Mouse (Mus musculus) megakaryocyte-erythroid progenitor cell, adult 5-6 weeks (primary cell): ENCODE measurements around the gene C1ql4. TPM values are rescaled to one million over a fixed set of nuclear protein-coding genes. Genes with fewer than 3 reads are reported as not detected.

ENCODE experiments used
- ATAC-seq: replicated peaks from 2 replicates; pipeline ENCODE4 v1.8.0; 2016; ENCODE audit warnings: mild to moderate bottlenecking, inconsistent platforms; ENCODE audit not compliant: severe bottlenecking, poor library complexity, low FRiP score, low TSS enrichment
- total RNA-seq, 2 experiments: library from RNA; stranded (forward) in 1 of 2; stranded (reverse) in 1 of 2; fragments of 200-1000, 215-1000 nt in 1 of 2; fragments of >200 nt in 1 of 2; fragmentation: Nextera tagmentation in 1 of 2; gene quantifications; 2 replicates each; pipeline ENCODE4 v1.2.3; 2014 to 2017

C1ql4 gene
- total RNA-seq, 2 experiments from 2014 or later: not detected

GRCm38 (mm10) chr15:99038797-99039196 is 48.8 kb downstream of the C1ql4 start:
- no peak for ATAC-seq

- no peak for ATAC-seq
Observed at GRCm38 (mm10) chr15:99038025-99038424, 49.6 kb downstream of the C1ql4 start.

GRCm38 (mm10) chr15:99036249-99036905 is 51.2 kb downstream of the C1ql4 start:
- no peak for ATAC-seq

GRCm38 (mm10) chr15:99035431-99035830 is 52.2 kb downstream of the C1ql4 start:
- ATAC-seq: no peak

Other genes with a start within 250 kb of the C1ql4 start
- 55.2 and 72.7 TPM in 2 replicates for gene Kmt2d, start 216.6 kb downstream of the C1ql4 start, total RNA-seq (2014; fragmentation: Nextera tagmentation)
- 27.5 and 31.8 TPM in 2 replicates for gene Kmt2d, start 216.6 kb downstream of the C1ql4 start, total RNA-seq (2017)
- gene Rhebl1, start 193.3 kb downstream of the C1ql4 start, total RNA-seq (2014; fragmentation: Nextera tagmentation): 17.4 and 25.2 TPM in 2 replicates
- gene Rhebl1, start 193.3 kb downstream of the C1ql4 start, total RNA-seq (2017): 4.3 and 9.4 TPM in 2 replicates
- not detected in 2 replicates for gene Dhh, start 189.3 kb downstream of the C1ql4 start, total RNA-seq (2014; fragmentation: Nextera tagmentation)
- gene Dhh, start 189.3 kb downstream of the C1ql4 start, total RNA-seq (2017): not detected in 2 replicates
- 8.7 and 14.5 TPM in 2 replicates for gene Lmbr1l, start 169.6 kb downstream of the C1ql4 start, total RNA-seq (2014; fragmentation: Nextera tagmentation)
- gene Lmbr1l, start 169.6 kb downstream of the C1ql4 start, total RNA-seq (2017): 5.7 and 12.0 TPM in 2 replicates
- 2,322 and 3,225 TPM in 2 replicates for gene Tuba1b, start 153.3 kb downstream of the C1ql4 start, total RNA-seq (2014; fragmentation: Nextera tagmentation)
- 801 and 969 TPM in 2 replicates for gene Tuba1b, start 153.3 kb downstream of the C1ql4 start, total RNA-seq (2017)
- not detected in 2 replicates for gene Gm49450, start 134.3 kb downstream of the C1ql4 start, total RNA-seq (2014; fragmentation: Nextera tagmentation)
- gene Gm49450, start 134.3 kb downstream of the C1ql4 start, total RNA-seq (2017): not detected in 2 replicates
- gene Tuba1a, start 134.1 kb downstream of the C1ql4 start, total RNA-seq (2014; fragmentation: Nextera tagmentation): 4.5 and 10.2 TPM in 2 replicates
- 9.7 and 16.0 TPM in 2 replicates for gene Tuba1a, start 134.1 kb downstream of the C1ql4 start, total RNA-seq (2017)
- 85.6 and 109 TPM in 2 replicates for gene Tuba1c, start 57.9 kb downstream of the C1ql4 start, total RNA-seq (2014; fragmentation: Nextera tagmentation)
- 34.5 and 41.4 TPM in 2 replicates for gene Tuba1c, start 57.9 kb downstream of the C1ql4 start, total RNA-seq (2017)
- gene Prph, start 32.6 kb downstream of the C1ql4 start, total RNA-seq (2014; fragmentation: Nextera tagmentation): not detected in 2 replicates
- gene Prph, start 32.6 kb downstream of the C1ql4 start, total RNA-seq (2017): not detected in 2 replicates
- 25.0 and 40.8 TPM in 2 replicates for gene Troap, start 13.2 kb downstream of the C1ql4 start, total RNA-seq (2014; fragmentation: Nextera tagmentation)
- 6.6 and 37.9 TPM in 2 replicates for gene Troap, start 13.2 kb downstream of the C1ql4 start, total RNA-seq (2017)
- not detected in 2 replicates for gene Dnajc22, start 5.4 kb upstream of the C1ql4 start, total RNA-seq (2014; fragmentation: Nextera tagmentation)
- not detected in 2 replicates for gene Dnajc22, start 5.4 kb upstream of the C1ql4 start, total RNA-seq (2017)
- not detected in 2 replicates for gene Spats2, start 38.1 kb upstream of the C1ql4 start, total RNA-seq (2014; fragmentation: Nextera tagmentation)
- gene Spats2, start 38.1 kb upstream of the C1ql4 start, total RNA-seq (2017): 0.61 TPM in 1 of 2 replicates, not detected in the other
- not detected in 2 replicates for gene Kcnh3, start 137.0 kb upstream of the C1ql4 start, total RNA-seq (2014; fragmentation: Nextera tagmentation)
- gene Kcnh3, start 137.0 kb upstream of the C1ql4 start, total RNA-seq (2017): not detected in 2 replicates
- 59.7 and 60.4 TPM in 2 replicates for gene Mcrs1, start 164.1 kb upstream of the C1ql4 start, total RNA-seq (2014; fragmentation: Nextera tagmentation)
- gene Mcrs1, start 164.1 kb upstream of the C1ql4 start, total RNA-seq (2017): 23.4 and 35.3 TPM in 2 replicates
- gene Prpf40b, start 207.3 kb upstream of the C1ql4 start, total RNA-seq (2014; fragmentation: Nextera tagmentation): 26.2 and 41.2 TPM in 2 replicates
- 1.4 and 3.5 TPM in 2 replicates for gene Prpf40b, start 207.3 kb upstream of the C1ql4 start, total RNA-seq (2017)
- gene Fam186b, start 208.1 kb upstream of the C1ql4 start, total RNA-seq (2014; fragmentation: Nextera tagmentation): not detected in 2 replicates
- not detected in 2 replicates for gene Fam186b, start 208.1 kb upstream of the C1ql4 start, total RNA-seq (2017)